Comparison of ENCODE assay signal across 10 mouse cellular contexts in the genomic region with DNA sequence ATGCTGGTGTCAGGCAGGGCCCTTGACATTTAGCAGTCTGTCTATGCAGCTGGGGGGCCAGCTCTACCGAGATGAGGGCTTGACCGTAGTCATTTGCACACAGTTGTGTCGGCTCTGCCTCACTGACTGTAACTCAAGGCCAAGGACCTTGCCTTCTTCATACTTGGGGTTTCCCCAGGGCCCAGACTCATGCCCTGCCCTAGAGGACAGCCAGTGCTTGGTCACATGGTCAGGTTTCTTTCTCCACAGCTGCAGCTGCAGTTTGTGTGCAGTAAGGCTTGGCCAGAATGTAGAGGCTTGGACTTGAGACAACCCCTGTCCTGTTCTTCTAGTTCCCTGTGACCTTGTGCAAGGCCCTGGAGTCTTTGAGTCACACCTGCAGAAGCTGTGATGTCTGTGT.
DNase-seq lines count a peak whose midpoint lies in the region; ATAC-seq and TF ChIP-seq lines count a peak whose summit lies in the region.
"Had no signal": no experiment of that assay in that cellular context is flagged by ENCODE, and none has a peak within 500 bp of the region (broad histone marks: within the 10 kb centered on the region; RNA-seq: fewer than 3 reads in every experiment).

No protein-coding gene starts in this region.

- 96% methylated on average over 3 of the region's 3 CpGs for WGBS in forebrain, embryonic 10.5 days
- WGBS in forebrain, embryonic 16.5 days, result 85% methylated on average over 3 of the region's 3 CpGs
- WGBS in midbrain, embryonic 10.5 days, result 76% methylated on average over 3 of the region's 3 CpGs
- 87% methylated on average over 3 of the region's 3 CpGs for WGBS in midbrain, postnatal 0 days
- 79% methylated on average over 3 of the region's 3 CpGs for WGBS in intestine, embryonic 15.5 days
- 30% methylated on average over 3 of the region's 3 CpGs for WGBS in small intestine, adult 2 months

- H3K4me1 ChIP-seq in forebrain, embryonic 10.5 days, result peaks cover 68% of the 10 kb centered on the region
- H3K4me1 ChIP-seq in forebrain, embryonic 16.5 days (replicated peaks; ENCODE audit: control insufficient read depth, insufficient read depth, low read length), result peaks cover 3% of the 10 kb centered on the region; the same call in 1 of the 2 replicates
- peaks cover 44% of the 10 kb centered on the region for H3K4me1 ChIP-seq in midbrain, embryonic 10.5 days
- no peaks in the 10 kb centered on the region for H3K4me1 ChIP-seq in midbrain, postnatal 0 days (ENCODE audit: insufficient read depth, low read length)
- H3K4me1 ChIP-seq in intestine, embryonic 15.5 days (replicated peaks), result peaks cover 16% of the 10 kb centered on the region
- H3K4me1 ChIP-seq in small intestine, adult 2 months (ENCODE audit: control insufficient read depth, insufficient read depth, insufficient read length, low read length), result peaks cover 30% of the 10 kb centered on the region

- DNase-seq in forebrain, embryonic 10.5 days (ENCODE audit: extremely low spot score, low spot score), result no peak
- no peak for DNase-seq in midbrain, embryonic 10.5 days (ENCODE audit: low spot score)
- no peak for DNase-seq in midbrain, postnatal 0 days (ENCODE audit: low spot score)
- DNase-seq in left cerebral cortex, adult 9 months (ENCODE audit: low spot score in 2 of 2), result no peak
- DNase-seq: layer of hippocampus, postnatal 36 days had no signal

- H3K27ac ChIP-seq in forebrain, embryonic 10.5 days, result peak overlapping the region; percentile 15
- H3K27ac ChIP-seq in forebrain, embryonic 16.5 days (ENCODE audit: low read length), result no peak overlapping the region
- 0 out of 2 replicates have a peak overlapping the region, but pooled peaks have one; percentile 13 for H3K27ac ChIP-seq in midbrain, embryonic 10.5 days (replicated peaks)
- H3K27ac ChIP-seq in midbrain, postnatal 0 days (ENCODE audit: low read depth, low read length), result no peak overlapping the region
- no peak overlapping the region for H3K27ac ChIP-seq in intestine, embryonic 15.5 days
- H3K27ac ChIP-seq in small intestine, adult 2 months (ENCODE audit: insufficient read depth, low read depth, low read length), result 0 out of 2 replicates have a peak overlapping the region, but pooled peaks have one; percentile 18
- H3K27ac ChIP-seq: midbrain, embryonic 12.5 days had no signal

- no peak for ATAC-seq in forebrain, embryonic 16.5 days
- no peak for ATAC-seq in midbrain, postnatal 0 days (ENCODE audit: low FRiP score)
- peak; percentile 40; the same call in 1 of the 2 replicates for ATAC-seq in intestine, embryonic 15.5 days
- no peak for ATAC-seq in activated CD4-positive, CD25-positive, alpha-beta regulatory T cell, adult 4 months

- no peaks in the 10 kb centered on the region; the same call in 1 of the 2 replicates for H3K27me3 ChIP-seq in forebrain, embryonic 10.5 days (ENCODE audit: poor library complexity, severe bottlenecking)
- H3K27me3 ChIP-seq in forebrain, embryonic 16.5 days (replicated peaks; ENCODE audit: control insufficient read depth, insufficient read depth, low read length), result no peaks in the 10 kb centered on the region
- 0 out of 2 replicates have a peak, but pooled peaks cover 14% of the 10 kb centered on the region for H3K27me3 ChIP-seq in midbrain, embryonic 10.5 days (ENCODE audit: low read depth, poor library complexity, severe bottlenecking)
- no peaks in the 10 kb centered on the region for H3K27me3 ChIP-seq in midbrain, postnatal 0 days (ENCODE audit: insufficient read depth, low read length)
- H3K27me3 ChIP-seq in intestine, embryonic 15.5 days (replicated peaks), result no peaks in the 10 kb centered on the region
- H3K27me3 ChIP-seq in small intestine, adult 2 months (ENCODE audit: control insufficient read depth, insufficient read depth, low read length), result no peaks in the 10 kb centered on the region
- H3K27me3 ChIP-seq: midbrain, embryonic 12.5 days had no signal

- H3K9ac ChIP-seq in forebrain, embryonic 16.5 days (replicated peaks; ENCODE audit: low read depth, low read length), result no peak overlapping the region
- H3K9ac ChIP-seq in midbrain, postnatal 0 days (replicated peaks; ENCODE audit: low read length, poor library complexity, severe bottlenecking), result no peak overlapping the region
- H3K9ac ChIP-seq in intestine, embryonic 15.5 days, result no peak overlapping the region
- H3K9ac ChIP-seq: midbrain, embryonic 12.5 days had no signal

- no peak overlapping the region for H3K4me2 ChIP-seq in forebrain, embryonic 16.5 days (ENCODE audit: low read length)
- no peak overlapping the region for H3K4me2 ChIP-seq in midbrain, postnatal 0 days (ENCODE audit: low read depth, low read length, poor library complexity, severe bottlenecking)
- no peak overlapping the region for H3K4me2 ChIP-seq in intestine, embryonic 15.5 days (replicated peaks)
- H3K4me2 ChIP-seq: midbrain, embryonic 12.5 days had no signal

- H3K9me3 ChIP-seq in forebrain, embryonic 10.5 days, result no peaks in the 10 kb centered on the region
- no peaks in the 10 kb centered on the region for H3K9me3 ChIP-seq in forebrain, embryonic 16.5 days (ENCODE audit: control insufficient read depth, low read length)
- no peaks in the 10 kb centered on the region for H3K9me3 ChIP-seq in midbrain, embryonic 10.5 days (replicated peaks)
- H3K9me3 ChIP-seq in midbrain, postnatal 0 days (ENCODE audit: low read length), result no peaks in the 10 kb centered on the region
- H3K9me3 ChIP-seq in intestine, embryonic 15.5 days, result no peaks in the 10 kb centered on the region
- H3K9me3 ChIP-seq: midbrain, embryonic 12.5 days had no signal

- H3K4me3 ChIP-seq in forebrain, embryonic 10.5 days, result no peak overlapping the region
- H3K4me3 ChIP-seq in forebrain, embryonic 16.5 days (replicated peaks; ENCODE audit: low read length), result no peak overlapping the region
- no peak overlapping the region for H3K4me3 ChIP-seq in midbrain, embryonic 10.5 days
- H3K4me3 ChIP-seq in midbrain, postnatal 0 days (ENCODE audit: low read depth, low read length), result no peak overlapping the region
- H3K4me3 ChIP-seq in intestine, embryonic 15.5 days (replicated peaks), result no peak overlapping the region
- H3K4me3 ChIP-seq in small intestine, adult 2 months (ENCODE audit: low read depth, low read length), result no peak overlapping the region
- H3K4me3 ChIP-seq: midbrain, embryonic 12.5 days had no signal

- no peaks in the 10 kb centered on the region for H3K36me3 ChIP-seq in forebrain, embryonic 10.5 days (replicated peaks)
- no peaks in the 10 kb centered on the region for H3K36me3 ChIP-seq in forebrain, embryonic 16.5 days (ENCODE audit: control insufficient read depth, insufficient read depth)
- no peaks in the 10 kb centered on the region for H3K36me3 ChIP-seq in midbrain, embryonic 10.5 days
- H3K36me3 ChIP-seq in midbrain, postnatal 0 days (ENCODE audit: insufficient read depth, low read length), result peaks cover 8% of the 10 kb centered on the region; the same call in 1 of the 2 replicates
- H3K36me3 ChIP-seq in intestine, embryonic 15.5 days, result no peaks in the 10 kb centered on the region
- no peaks in the 10 kb centered on the region for H3K36me3 ChIP-seq in small intestine, adult 2 months (ENCODE audit: control insufficient read depth, insufficient read depth, low read length)
- H3K36me3 ChIP-seq: midbrain, embryonic 12.5 days had no signal

- no peak for TF ChIP-seq POLR2A in small intestine, adult 2 months (IDR thresholded peaks at IDR 0.05; ENCODE audit: low read depth, low read length)

- TF ChIP-seq CTCF in midbrain, postnatal 0 days (IDR thresholded peaks at IDR 0.05), result no peak
- no peak for TF ChIP-seq CTCF in small intestine, adult 2 months (IDR thresholded peaks at IDR 0.05; ENCODE audit: extremely low read depth, insufficient read length, insufficient replicate concordance, low read depth, low read length)

Comparison
In these comparisons a context has a peak if more than half of its experiments do, and no peak if none do; other contexts are left out.
1. H3K27ac ChIP-seq: peak in forebrain, embryonic 10.5 days (single experiment), midbrain, embryonic 10.5 days (single experiment) and small intestine, adult 2 months (single experiment); none in forebrain, embryonic 16.5 days (single experiment), midbrain, postnatal 0 days (single experiment) and intestine, embryonic 15.5 days (single experiment).